Mouse (Mus musculus): ENCODE data around the gene Ccdc88b. TPM values are rescaled to one million over a fixed set of nuclear protein-coding genes. Genes with fewer than 3 reads are reported as not detected.
"Not testable (repeated sequence)": the region's sequence is repeated elsewhere in the genome, so short reads cannot be mapped to it uniquely, and the experiment has no call there.

The Ccdc88b gene
- total RNA-seq (2021): 1 to 10 TPM in 1 of 2 experiments, under 1 TPM in 1; 0.79 to 2.2 TPM
- long read RNA-seq, experiment 1: 0 reads
- long read RNA-seq, experiment 2: 0 reads

- peak in 1 of 2 experiments; percentile 62 for DNase-seq
Observed at GRCm38 (mm10) chr19:6858031-6858430, at the start of gene Ccdc88b. Gene Ccdc88b (minus strand): TSS chr19:6858211.

GRCm38 (mm10) chr19:6907094-6907493 lies 49.1 kb upstream of the Ccdc88b start:
- DNase-seq: no peak

GRCm38 (mm10) chr19:6906199-6906598 lies 48.2 kb upstream of the Ccdc88b start:
- DNase-seq: no peak

- DNase-seq: no peak
Observed at GRCm38 (mm10) chr19:6905498-6906159, 47.6 kb upstream of the Ccdc88b start.

GRCm38 (mm10) chr19:6904846-6905245 lies 46.8 kb upstream of the Ccdc88b start:
- DNase-seq: no peak

GRCm38 (mm10) chr19:6903031-6903430 lies 45.0 kb upstream of the Ccdc88b start:
- no peak for DNase-seq

GRCm38 (mm10) chr19:6899641-6900040 lies 41.6 kb upstream of the Ccdc88b start:
- no peak for DNase-seq

- not testable (repeated sequence) for DNase-seq
Observed at GRCm38 (mm10) chr19:6895608-6896305, 37.7 kb upstream of the Ccdc88b start.

- no peak for DNase-seq
Observed at GRCm38 (mm10) chr19:6893731-6894451, 35.9 kb upstream of the Ccdc88b start.

GRCm38 (mm10) chr19:6892512-6892911 lies 34.5 kb upstream of the Ccdc88b start:
- no peak for DNase-seq

- DNase-seq: no peak
Observed at GRCm38 (mm10) chr19:6877965-6878364, 20.0 kb upstream of the Ccdc88b start.

- DNase-seq: no peak
Observed at GRCm38 (mm10) chr19:6876799-6877198, 18.8 kb upstream of the Ccdc88b start.

- no peak for DNase-seq
Observed at GRCm38 (mm10) chr19:6875834-6876233, 17.8 kb upstream of the Ccdc88b start.

- DNase-seq: no peak
Observed at GRCm38 (mm10) chr19:6874257-6874656, 16.2 kb upstream of the Ccdc88b start.

- DNase-seq: no peak
Observed at GRCm38 (mm10) chr19:6872701-6873100, 14.7 kb upstream of the Ccdc88b start.

- peak in 1 of 2 experiments; percentile 44 for DNase-seq
Observed at GRCm38 (mm10) chr19:6871574-6872271, 13.7 kb upstream of the Ccdc88b start.

- DNase-seq: peak; percentile 75 to 89
Observed at GRCm38 (mm10) chr19:6869355-6869754, 11.3 kb upstream of the Ccdc88b start.

- DNase-seq: no peak
Observed at GRCm38 (mm10) chr19:6861451-6861850, 3.4 kb upstream of the Ccdc88b start.

- no peak for DNase-seq
Observed at GRCm38 (mm10) chr19:6860706-6861105, 2.7 kb upstream of the Ccdc88b start.

- no peak for DNase-seq
Observed at GRCm38 (mm10) chr19:6859971-6860370, 2.0 kb upstream of the Ccdc88b start.

- DNase-seq: no peak
Observed at GRCm38 (mm10) chr19:6859032-6859651, 1.1 kb upstream of the Ccdc88b start.
